Mouse (Mus musculus) kidney, postnatal 36 days (tissue): Measurements from ENCODE around the gene Lgr6.

Experiments
- DNase-seq, 2 experiments: peaks; one replicate each; pipeline ENCODE4 v3.0.0; 2021 to 2022; ENCODE audit warnings: mixed read lengths in 2 of 2

Lgr6 gene

DNA sequence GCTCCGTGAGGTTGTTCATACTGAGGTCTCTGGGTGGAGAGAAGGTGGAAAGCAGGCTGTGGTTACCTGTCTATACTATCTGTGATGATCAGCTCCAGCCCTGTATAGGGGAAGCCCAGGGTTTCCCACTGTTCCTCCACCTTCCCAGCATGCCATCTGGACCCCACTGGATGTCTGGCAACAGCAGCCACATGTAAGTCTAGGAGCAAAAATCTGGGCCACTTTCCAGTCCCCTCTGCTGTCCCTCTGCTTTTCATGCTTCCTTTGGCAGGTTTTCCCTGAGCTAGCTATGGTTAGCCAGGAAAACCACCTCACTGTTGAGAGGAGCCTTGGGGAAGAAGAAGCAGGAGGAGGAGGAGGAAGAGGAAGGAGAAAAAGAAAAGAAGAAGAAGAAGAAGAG is 29.8 kb downstream of the Lgr6 start:
- DNase-seq, result no peak

DNA sequence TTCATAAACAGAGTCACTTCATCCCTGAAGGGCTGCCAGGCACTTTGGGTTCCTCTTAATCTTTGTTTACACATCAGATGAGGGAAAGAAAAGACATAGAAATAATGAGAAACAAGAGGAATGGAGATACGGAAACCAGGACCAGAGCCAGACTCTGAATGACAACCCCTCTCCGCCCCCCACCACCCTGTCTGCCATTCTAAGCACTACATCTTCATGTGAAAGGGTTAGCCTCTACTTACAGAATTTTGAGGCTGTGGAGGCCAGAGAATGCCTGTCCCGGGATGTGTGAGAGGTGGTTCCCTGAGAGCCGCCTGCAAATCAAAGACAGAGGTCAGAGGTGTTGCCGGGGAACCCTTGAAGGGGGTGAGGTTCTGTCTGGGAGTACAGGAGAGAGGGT is 32.4 kb downstream of the Lgr6 start:
- no peak for DNase-seq

DNA sequence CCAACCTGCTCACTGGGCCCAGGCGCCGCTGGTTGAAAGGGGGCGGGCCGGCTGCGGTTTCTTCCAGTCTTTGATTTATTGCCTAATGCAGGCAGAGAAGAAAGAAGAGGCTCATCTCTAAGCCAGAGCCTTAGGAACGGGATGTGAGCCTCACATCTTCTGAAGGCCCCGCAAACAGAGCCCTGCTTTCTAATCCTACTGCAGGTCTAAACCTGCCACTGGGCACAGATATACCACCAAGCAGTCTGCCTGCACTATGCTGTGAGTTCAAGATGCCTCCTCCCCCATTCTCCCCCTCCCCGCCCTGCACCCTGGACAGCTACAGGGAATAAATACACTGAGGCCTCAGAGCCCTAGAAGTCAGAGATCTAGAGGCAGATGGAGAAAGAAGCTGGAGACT is 35.2 kb downstream of the Lgr6 start:
- DNase-seq, result no peak

DNA sequence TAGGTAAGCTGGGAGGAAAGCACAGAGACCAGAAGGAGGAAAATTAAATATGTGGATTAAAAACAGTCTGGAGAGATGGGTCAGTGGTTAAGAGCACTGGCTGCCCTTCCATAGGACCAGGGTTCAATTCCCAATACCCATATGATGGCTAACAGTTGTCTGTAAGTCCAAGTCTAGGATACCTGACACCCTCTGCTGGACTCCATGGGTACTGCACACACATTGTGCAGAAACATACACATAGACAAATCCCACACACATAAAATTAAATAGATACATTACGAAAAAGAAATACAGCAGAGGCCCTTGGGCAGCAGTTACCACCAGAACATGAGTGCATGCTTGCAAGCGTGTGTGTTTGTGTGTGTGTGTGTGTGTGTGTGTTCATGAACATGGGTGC is 40.6 kb downstream of the Lgr6 start:
- DNase-seq, result no peak

DNA sequence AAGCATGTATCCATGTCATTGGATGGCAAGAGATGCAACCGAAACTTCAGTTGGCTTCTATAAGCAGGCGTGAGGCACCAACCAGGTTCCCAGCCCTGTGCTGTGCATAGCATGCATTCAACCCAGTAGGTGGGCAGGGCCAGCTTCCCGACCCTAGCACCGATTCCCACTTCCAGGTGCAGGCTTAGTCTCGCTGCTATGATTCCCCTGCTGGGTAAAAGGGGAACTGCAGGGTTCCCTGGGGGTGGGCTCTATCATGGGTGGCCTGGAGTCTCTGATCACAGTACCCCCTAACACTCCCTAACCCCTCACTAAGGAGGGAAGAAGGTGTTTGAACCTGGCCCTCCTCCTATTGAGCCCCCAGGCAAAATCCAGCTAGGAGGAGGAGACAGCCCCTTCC is 42.1 kb downstream of the Lgr6 start:
- DNase-seq, result no peak

DNA sequence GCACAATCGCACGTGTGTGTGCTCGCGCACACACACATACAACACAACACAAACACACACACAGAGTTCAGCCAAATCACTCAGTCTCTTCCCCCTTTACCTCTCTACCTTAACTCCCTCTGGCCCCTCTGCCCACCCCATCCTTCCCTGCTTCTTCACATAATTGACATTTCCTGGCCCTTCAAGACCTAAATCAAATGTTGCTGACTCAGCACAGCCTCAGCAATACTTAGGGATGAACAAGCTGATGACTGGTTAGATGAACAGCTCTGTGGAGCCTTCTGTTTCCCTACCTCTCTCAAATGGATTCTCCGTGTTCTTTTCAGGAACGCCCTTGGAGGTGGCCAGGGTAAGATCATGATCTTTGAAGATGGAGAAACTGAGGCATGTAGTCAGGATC is 43.8 kb downstream of the Lgr6 start:
- DNase-seq, result no peak

DNA sequence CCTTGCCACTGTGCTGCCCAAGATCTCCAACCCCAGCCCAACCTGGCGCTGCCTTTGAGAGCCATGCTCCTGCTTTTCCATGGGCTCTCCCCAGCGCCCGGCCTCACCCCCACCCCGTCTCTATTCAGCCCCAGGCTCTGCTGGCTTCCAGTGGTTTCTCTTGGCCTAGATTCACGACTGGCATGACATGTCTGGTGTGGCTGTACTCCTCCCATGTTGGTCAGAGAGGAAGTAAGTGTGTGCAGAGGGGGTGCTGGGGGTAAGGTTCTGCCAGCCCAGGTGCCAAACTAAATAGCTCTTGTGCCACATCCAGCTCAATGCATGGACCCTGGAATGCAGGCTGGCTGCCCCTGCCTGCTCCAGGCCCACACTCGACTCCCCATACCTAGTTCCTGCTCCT is 44.9 kb downstream of the Lgr6 start:
- no peak for DNase-seq

DNA sequence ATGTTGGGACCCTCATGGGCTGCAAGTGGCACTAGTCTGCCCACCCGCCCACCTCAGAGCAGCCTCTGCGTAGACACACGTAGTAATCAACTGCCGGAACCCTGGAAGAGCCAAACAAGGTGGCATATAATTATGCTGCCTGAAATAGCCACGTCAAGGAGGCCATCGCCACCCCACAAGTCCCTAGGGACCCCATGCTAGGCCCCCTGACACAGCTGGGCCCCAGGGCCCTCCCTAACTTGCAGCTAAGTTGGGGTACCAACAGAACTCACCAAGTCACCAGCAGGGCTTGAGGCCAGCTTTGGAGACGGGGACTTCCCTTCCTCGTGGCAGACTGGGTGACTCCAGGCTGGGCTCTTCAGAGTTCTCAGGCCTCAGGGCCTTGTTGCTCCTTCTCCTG is 48.2 kb downstream of the Lgr6 start:
- DNase-seq, result peak in 1 of 2 experiments; percentile 4

DNA sequence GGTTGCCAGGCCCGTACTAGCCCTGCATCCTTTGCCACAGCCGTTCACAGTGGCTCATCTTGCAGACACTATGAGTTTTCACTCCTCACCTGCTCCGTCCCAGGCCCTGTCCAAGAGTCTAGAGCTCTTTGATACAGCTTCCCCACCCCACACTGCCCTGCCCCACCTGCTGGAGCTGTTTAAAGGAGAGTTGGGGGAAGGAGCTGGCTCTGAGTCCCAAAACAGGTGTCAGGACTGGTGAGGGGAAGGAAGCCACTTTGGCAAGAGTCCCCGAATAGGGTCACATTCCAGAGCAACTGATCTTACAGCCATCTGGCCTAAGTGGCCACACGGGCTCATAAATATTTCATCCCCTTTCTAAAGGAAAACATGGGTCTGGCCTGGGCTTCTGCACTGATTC is 51.0 kb downstream of the Lgr6 start:
- DNase-seq, result no peak

DNA sequence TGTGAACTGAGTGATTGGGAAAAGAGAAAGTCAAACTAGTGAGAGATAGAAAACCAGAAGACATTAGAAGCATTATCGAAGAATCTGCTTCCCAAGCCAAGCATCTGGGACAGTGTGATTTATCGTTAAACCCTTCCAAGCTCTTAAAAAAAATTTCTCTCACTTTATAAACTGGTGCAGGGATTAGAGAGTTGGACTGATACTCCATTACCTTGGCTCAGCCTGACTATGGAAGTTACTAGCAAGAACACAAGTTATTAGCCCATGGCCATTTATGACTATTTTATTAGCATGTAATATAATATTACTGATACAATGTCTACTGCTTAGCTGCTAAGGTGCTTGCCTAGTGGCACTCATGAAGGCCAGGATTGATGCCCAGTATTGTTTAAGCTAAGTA is 60.6 kb downstream of the Lgr6 start:
- no peak for DNase-seq

DNA sequence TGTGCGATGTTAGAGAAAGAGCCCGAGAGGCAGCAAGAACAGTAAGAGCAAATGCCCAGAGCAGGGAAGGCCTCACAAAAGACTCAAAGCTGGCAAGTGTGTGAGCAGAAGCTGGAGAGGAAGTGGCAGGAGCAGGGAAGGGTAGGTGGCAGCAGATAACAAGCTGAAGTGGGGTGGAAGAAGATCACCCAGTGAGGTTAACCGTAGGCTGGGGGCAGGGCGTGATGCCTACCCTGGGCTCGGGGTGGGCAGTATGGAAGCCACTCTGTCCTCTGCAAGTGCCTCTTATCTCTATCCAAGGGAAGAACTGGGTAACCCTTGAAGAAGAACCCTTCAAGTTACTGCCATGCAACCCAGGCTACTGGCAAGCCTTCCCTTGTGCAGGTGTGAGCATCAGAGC is 68.8 kb downstream of the Lgr6 start:
- DNase-seq, result no peak

DNA sequence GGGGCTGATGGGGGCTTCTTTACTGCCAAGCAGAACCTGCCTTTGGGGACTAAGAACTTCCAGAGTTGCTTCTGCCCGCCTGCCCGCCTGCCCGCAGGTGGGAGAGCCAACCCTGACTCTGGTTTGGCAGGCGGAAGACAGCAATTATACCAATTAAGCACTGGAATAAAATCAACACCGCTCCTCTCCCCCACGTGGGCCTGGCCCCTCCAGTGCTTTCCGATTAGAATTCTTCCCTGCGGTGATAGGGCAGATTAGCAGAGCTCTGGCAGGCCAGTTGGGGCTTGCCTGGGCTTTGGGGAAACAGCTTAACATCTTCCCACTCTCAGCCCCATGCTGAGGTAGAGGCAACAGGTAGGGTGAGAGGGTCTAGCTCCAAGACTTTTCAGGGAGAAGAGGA is 72.4 kb downstream of the Lgr6 start:
- no peak for DNase-seq

DNA sequence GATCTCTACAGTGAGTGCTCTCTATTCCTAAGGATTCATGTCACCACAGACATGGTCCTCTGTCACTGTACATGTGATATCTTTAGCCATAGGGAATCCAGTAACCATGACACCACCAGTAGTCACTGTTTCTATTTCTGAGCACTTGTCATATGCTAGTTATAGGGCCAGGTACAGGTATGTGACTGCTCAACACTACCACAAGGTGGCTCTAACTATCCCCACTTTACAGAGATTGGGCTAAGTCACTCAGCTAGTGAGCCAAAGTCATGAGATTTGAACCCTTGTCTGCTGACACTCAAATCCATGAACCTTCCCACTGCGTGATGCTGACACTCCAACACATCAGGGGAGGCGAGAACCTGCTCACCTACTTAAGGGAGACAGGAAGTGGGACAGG is 75.0 kb downstream of the Lgr6 start:
- no peak for DNase-seq

DNA sequence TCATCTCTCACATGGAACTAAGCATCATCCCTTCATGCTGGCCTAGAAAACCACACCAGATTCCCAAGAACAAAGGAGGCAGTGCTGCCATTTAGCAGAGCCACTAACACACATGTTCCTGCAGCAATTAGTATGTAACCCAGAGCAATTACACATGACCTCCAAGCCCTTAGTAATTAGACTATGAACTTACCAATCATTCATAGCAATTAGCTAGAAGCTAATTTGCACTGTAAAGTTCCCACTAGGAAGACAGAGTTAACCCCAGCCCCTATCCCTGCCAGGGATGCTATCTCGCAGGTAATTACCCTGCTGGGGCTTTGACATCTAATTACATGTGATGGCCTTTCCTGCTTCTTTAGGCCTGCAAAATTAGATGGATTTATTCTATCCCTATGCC is 78.8 kb downstream of the Lgr6 start:
- DNase-seq, result no peak

DNA sequence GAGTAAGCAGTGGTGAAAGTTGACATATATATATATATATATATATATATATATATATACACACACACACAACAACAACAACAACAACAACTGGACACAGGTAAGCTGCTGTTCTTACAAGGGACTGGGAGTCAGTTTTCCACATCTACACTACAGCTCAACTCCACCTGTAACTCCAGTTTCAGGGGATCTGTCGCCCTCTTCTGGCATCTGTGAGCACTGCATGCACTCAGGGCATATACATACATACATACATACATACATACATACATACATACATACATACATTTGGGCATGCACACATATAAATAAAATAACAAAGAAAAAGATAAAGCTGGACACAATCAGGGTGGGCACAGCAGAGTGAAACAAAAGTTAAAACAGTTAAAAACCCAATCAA is 81.5 kb downstream of the Lgr6 start:
- DNase-seq, result no peak

DNA sequence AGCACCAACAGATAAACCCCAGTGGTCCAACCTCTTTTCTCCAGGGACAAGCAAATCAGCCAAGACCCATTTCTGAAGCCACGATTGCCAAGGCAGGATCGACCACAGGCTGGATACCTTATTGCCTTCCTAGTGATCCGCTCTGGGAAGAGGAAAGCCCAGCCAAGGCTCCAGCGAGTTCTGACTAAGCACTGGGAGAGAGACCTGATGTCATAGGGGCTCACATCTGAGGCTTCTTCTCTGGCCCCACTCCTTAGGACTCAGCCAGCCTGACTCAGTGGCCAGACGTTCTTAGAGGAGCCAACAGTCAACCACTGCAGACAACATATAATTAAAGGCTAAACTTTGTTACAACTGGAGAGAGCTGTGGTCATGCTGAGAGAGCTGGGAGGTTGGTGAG is 83.1 kb downstream of the Lgr6 start:
- DNase-seq, result no peak

DNA sequence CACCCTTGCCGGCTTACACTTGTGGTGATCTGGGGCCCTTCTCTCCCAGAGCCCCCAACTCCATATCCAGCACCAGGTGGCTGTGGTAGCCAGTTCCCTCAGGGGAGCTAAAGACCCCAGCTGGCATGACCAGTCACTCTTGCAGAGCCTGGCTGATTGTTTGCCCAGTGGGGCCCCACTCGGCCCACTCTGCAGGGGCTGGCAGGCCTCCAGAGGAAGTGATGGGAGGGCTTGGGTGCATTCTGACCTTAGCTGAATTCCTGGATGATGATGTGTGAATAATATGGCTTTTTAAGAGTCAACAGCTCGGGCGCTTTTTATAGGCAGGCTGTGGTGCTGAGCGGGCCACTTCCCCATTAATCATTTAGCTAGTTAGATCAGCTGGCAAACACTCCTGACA is 84.1 kb downstream of the Lgr6 start:
- DNase-seq, result peak; percentile 14 to 38

DNA sequence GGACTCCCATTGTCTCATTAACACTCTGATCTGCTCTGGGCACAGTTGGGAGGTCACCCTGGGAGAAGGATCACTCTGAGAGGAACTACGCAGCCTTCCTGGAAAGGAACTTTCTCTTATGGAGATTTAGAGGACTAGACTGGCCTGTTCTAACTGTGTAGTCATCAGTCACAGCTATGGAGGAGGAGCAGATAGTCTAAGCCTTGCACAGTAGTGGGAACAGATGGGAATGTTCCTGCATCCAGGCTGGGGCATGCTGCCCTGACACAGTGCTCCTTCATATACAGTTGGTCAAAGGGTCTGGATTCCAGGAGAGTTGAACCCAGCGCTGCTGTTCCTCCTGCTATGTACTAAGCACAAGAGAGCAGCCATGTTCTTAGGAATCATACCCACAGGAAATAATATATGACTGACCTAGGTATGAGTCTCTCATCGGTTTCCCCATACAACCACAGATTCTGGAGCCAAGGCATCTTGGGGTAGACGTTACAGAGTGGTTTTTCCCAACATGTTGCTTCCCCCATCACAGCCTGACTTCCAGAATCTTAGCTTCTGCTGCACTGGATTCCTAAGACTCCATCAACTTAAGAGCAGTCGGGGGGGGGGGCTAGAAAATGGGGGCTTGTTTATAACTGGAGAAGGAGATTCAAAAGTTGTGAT is 84.7 kb downstream of the Lgr6 start:
- DNase-seq, result no peak

DNA sequence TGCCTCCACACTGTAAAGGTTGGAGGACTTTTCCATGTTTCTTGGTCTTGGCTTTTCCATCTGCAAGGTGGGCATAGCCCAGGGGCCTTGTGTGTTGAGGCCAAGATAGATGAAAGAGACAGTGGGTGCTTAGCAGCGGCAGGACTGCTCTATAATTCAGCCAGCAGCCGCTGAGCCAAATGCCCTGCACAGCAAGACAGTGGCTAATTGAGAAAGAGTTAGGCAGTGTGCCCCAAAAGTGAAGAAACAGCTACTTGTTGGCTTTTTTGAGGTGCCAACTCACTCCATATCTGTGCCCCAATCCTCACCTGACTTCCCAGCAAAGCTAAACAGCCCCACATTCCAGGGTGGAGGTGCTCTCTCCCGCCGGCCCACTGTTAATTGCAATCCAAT is 85.3 kb downstream of the Lgr6 start:
- no peak for DNase-seq

DNA sequence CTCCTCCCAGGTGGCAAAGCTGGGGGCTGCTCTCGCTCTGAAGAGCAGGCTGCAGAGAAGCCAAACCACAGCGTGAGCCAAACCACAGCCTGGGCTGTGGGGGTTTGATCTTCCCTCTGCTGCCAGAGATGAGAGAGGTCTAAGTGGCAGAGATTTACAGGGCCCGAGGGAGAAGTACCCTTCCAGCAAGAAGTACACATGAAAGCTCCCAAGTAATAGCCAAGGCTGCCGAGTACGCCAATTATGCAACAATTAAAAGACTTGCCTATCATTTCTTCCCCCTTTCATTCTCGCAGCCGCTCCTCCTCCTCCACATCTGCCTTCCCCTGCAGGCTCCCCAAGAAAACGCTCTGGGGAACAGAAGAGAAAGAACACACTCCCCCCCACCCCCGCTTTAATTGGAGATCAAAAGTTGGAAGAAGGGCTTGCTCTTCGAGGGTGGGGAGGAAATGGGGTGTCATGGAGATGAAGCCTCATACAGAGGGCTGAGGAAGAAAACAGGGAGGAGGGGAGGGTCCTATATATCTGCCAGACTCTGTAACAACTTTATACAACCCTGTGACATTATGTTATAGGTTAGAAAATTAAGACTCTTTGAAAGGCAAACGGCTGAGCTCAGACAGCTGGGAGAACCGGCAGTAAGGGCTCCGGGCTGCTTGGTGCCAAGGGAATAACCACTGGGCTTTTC is 85.8 kb downstream of the Lgr6 start:
- no peak for DNase-seq

DNA sequence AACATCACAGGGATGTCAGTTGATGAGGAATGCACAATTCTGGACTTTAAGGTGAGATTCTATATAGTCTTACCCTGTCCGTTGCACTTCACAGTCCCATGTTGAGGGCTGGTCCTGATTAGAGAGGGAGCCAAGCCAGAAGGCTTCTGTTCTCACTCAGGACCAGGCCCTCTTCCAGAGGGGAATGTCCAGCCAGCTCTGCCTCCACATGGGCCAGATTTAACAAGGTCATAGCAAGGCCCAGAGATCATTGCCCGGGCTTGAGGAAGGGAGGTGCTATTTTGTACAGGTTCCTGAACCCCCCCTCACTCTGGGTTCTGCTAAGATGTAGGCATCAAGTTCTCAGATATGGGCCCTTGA is 87.4 kb downstream of the Lgr6 start:
- DNase-seq, result no peak

DNA sequence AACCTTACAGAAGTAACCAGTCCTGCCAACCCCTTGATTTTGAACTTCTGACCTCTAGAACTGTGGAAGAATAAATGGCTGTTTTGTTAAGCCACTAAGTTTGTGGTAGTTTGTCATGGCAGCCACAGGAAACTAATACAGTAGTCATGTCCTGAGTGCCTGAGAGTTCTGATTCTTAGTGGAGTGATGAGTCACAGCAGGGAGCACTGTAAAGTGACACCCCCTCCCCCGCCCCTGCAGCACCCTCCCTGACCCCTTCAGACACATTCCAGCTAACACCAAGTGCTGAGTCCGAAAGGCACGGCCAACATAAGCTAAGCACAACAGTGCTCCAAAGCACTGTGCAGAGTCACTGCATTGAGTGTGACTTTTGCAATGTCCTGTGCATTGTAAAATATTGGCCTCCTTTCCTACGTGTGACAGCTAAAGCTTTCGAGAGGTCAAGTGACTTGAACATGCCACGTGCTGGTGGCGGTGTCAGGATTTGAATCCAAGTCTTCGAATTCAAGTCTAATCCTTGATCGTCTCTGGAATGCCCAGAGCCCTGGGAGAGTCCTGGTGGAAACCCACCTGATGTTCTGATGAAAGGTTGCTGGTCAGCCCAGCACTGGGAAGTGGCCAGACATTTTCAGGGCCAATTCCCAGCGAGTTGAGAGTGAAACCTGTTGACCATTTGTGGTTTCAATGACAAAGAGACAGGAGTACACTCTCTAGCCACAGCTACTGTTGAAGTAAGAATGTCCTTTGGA is 88.0 kb downstream of the Lgr6 start:
- no peak for DNase-seq

DNA sequence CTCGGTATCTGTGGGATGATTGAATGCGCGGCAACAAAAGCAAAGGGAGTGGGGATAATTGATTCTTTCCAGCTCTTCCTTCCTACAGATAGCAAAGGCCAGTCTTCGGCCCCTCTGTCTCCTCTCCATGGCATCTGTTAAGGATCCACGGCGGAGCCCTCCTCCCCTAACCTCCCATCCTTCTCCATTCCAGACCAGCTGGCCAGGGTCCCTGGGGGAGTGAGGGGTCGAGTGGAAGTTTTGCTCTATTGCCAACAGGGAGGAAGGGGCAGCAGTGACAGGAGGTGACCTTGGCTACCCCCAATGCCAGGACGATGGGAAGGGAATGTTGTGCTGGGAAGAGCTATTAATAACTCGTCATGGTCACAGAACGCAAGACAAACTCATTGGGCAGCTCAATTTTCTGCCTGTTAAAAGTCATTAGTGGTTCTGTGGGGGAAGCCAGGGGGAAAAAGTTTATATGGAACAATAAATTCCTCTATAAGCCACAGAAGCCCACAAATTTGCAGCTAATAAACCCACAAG is 90.1 kb downstream of the Lgr6 start:
- DNase-seq, result no peak

DNA sequence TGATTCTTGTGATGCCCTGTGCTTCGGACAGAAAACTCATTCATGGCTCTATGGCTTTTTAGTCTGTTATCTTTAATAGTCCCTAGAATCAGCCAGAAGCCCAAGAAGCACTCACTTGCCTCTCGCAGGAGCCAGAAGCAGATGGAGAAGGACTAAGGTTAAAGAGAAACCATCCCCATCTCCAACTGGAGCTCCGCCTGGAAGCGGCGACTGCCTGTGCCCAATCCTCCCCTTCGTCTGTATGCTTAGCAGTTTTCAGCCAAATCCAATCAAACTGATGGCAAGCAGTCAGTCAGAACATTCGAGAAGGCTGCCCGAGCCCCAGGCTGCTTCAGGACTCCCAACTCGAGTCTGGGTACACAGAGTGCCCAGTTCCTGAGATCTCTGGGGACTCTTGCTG is 92.6 kb downstream of the Lgr6 start:
- DNase-seq, result no peak
